Mouse (Mus musculus) gastrocnemius, adult 8-10 months (tissue): ENCODE data around the gene 1700028J19Rik. TPM values are rescaled to one million over a fixed set of nuclear protein-coding genes. Genes with fewer than 3 reads are reported as not detected.
"Not testable (repeated sequence)": the region's sequence is repeated elsewhere in the genome, so short reads cannot be mapped to it uniquely, and the experiment has no call there.

Source experiments
- DNase-seq, 2 experiments: peaks; one replicate each; pipeline ENCODE4 v3.0.0; 2022; ENCODE audit warnings: low spot score in 2 of 2
- total RNA-seq, 4 experiments: library from RNA; stranded (reverse); gene quantifications; 2 replicates each; pipeline ENCODE4 v1.2.4; 2022

The 1700028J19Rik gene
- total RNA-seq, 4 experiments from 2014 or later: not detected

GRCm38 (mm10) chr7:44250732-44251275 is 4.3 kb upstream of the 1700028J19Rik start:
- not testable (repeated sequence) for DNase-seq

DNA sequence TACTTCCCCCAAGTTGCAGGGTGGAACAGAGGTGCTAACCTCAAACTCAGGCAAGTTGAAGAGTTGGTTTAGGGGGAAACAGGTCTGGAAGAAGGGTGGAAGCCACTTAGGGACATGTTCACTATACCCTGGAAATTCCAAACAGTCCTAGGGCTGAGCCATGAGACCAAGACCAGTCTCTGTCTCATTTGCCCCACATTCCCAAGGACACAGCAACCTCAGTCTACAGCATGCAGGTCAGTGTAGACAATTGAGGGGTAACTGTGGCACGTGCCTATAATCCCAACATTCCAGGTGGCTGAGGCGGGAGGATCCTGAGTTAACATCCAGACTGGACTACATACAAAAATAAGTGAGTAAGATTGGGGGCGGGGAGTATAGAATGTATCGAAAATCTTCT is 2.8 kb upstream of the 1700028J19Rik start:
- no peak for DNase-seq

DNA sequence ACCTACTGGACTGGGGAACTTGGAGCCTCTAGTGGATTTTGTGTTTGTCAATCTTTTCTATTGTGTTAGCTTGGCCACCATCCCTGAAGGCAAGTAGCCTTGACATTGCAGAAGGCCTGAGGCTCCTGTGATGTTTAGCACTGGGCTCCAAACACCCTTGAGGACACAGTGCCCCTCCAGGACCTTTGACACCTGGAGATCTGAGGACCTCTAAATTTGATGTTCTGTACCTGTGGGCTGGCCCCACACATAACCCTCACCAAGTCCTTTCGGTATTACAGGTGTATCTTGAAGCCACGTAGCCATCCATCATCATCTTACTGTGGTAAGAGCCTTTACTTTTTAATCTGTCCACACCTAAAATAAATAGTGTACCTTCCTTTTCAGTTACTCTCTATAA is 1.5 kb upstream of the 1700028J19Rik start:
- no peak for DNase-seq

- DNase-seq: no peak
Observed at GRCm38 (mm10) chr7:44246984-44247470, 532 bp upstream of the 1700028J19Rik start.

DNA sequence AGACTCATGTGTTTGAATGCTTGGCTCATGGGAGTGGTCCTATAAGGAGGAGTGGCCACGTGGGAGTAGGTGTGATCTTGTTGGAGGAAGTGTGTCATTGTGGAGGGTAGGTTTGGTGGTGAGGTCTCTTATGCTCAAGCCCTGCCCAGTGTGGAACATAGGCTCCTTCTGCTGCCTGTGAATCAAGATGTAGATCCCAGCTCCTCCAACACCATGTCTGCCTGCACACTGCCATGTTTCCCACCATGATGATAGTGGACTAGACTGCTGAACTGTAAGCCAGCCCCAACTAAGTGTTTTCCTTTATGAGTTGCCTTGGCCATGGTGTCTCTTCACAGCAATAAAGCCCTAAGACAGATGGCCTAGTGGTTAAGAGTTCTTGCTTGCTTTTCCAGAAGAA is 2.4 kb downstream of the 1700028J19Rik start:
- DNase-seq: no peak

GRCm38 (mm10) chr7:44241163-44241562 is 5.3 kb downstream of the 1700028J19Rik start:
- DNase-seq: no peak

DNA sequence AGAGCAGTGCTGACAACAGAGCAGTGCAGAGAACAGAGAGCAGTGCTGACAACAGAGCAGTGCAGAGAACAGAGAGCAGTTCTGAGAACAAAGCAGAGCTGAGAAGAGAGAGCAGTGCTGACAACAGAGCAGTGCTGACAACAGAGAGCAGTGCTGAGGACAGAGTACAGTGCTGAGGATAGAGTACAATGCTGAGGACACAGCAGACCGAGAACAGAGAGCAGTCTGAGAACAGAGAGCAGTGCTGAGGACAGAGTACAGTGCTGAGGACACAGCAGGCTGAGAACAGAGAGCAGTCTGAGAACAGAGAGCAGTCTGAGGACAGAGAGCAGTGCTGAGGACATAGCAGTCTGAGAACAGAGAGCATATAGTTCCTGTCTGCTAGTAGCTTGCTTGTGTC is 5.8 kb downstream of the 1700028J19Rik start:
- DNase-seq: no peak

DNA sequence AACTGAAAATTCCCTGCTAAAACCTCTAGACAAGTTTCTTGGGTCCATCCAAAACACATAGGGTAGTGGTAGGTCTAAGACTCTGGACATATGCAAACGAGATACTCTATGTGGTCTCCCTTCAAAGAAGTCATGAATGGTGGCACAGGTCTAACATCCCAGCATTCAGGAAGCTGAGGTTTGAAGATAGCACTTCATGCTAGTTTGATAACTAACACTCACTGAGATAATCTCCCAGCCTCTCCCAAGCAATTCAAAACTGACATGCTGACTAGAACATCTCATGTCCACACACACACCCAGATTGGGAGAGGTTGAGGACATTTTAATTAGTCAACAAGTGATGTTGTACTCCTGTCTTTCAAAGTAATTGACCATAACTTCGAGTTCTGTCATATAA is 6.6 kb downstream of the 1700028J19Rik start:
- no peak for DNase-seq

DNA sequence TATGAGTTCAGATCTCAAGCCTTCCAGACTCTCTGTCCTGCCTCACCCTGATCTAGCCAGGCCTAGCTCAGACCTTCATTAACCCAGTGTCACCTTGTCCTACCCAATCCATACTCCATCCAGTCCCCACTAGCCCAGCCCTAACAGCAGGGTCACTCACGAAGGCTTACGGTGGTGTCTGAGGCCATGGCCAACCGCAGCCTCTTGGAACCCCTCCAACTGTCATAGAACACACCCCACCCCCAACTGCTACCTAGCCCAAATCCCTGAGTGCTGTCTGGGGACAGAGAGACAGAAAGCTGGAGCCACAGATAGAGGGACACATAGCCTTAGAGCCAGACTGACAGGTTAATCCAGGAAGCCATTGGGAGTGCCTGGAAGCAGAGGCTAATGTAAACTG is 10.6 kb downstream of the 1700028J19Rik start, which contains the start of gene Gm36864:
TSS of gene Gm36864 (plus strand) at position 269 of the 400 bp plus-strand sequence.
- DNase-seq: no peak

DNA sequence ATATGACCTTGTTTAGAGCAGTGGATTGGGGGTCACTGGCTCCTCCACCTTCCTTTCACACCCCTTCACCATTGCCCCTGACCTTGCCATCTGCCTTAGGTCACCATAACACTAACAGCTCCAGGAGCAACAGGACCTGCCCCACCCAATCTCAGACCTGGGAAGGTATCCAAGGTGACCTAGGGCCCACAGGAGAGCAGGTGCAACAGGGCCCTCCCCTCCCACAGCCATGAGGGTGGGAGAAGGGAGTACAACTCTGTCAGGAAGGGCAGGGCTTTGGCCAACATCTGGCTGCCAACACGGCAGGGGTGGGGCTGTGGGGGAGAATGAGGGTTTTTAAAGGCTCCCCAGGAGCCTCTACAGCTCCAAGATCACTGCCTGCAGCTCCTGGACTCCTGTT is 21.4 kb downstream of the 1700028J19Rik start, which contains the start of gene Klk1:
TSS of gene Klk1 (plus strand) at position 285 of the 400 bp plus-strand sequence.
- no peak for DNase-seq

GRCm38 (mm10) chr7:44222335-44222734 is 24.2 kb downstream of the 1700028J19Rik start:
- DNase-seq: not testable (repeated sequence)

GRCm38 (mm10) chr7:44221601-44222000 is 24.9 kb downstream of the 1700028J19Rik start:
- DNase-seq: not testable (repeated sequence)

- no peak for DNase-seq
Observed at GRCm38 (mm10) chr7:44215645-44216044, 30.9 kb downstream of the 1700028J19Rik start, which contains the start of gene Klk1b5. Gene Klk1b5, plus strand, starts transcription at chr7:44215945.

GRCm38 (mm10) chr7:44208307-44208706 is 38.2 kb downstream of the 1700028J19Rik start:
- no peak for DNase-seq

DNA sequence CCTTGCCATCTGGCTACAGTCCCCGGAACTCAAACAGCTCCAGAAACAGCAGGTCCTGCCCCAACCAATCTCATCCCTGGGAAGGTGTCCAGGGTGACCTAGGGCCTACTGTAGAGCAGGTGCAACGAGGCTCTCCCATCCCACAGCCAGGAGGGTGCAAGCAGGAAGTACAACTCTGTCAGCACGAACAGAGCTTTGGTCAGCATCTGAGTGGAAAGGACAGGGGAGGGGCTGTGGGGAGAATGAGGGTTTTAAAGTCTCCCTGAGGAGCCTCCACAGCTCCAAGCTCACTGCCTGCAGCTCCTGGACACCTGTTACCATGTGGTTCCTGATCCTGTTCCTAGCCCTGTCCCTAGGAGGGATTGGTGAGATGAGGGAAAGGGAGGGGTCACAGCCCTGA is 39.4 kb downstream of the 1700028J19Rik start, which contains the start of gene Klk1b4:
TSS of gene Klk1b4 (plus strand) at position 301 of the 400 bp plus-strand sequence.
- not testable (repeated sequence) for DNase-seq

DNA sequence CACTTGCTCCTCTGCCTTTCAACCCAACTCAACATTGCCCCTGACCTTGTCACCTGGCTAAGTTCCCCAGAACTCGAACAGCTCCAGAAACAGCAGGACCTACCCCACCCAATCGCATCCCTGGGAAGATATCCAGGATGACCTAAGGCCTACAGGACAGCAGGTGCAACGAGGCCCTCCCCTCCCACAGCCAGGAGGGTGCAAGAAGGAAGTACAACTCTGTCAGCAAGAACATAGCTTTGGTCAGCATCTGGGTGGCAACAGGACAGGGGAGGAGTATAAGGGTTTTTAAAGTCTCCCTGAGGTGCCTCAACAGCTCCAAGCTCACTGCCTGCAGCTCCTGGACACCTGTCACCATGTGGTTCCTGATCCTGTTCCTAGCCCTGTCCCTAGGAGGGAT is 48.6 kb downstream of the 1700028J19Rik start, which contains the start of gene Klk1b3:
TSS of gene Klk1b3 (plus strand) at position 301 of the 400 bp plus-strand sequence.
- DNase-seq: no peak

DNA sequence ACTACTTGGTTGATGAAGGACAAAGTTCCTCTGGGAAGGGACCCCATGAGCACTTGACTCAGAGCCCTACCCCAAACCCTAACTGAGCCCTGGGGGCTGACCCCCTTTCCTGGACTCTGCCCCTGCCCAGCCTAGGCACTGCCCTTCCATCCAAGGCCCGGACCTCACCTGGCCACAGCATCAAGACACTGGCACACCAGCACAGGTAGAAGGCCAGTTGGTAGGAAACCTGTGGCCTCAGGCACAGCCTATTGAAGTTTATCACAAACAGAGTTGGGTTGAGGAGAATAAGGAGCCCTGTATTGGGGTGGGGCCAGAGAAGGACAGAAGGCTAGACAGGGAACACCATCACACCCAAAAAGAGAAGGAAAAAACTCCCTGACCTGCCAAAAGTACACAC is 53.0 kb downstream of the 1700028J19Rik start:
- DNase-seq: not testable (repeated sequence)

GRCm38 (mm10) chr7:44187936-44188335 is 58.6 kb downstream of the 1700028J19Rik start, which contains the start of gene Klk1b24:
Gene Klk1b24, plus strand, starts transcription at chr7:44188236.
- DNase-seq: peak in 1 of 2 experiments; percentile 18

DNA sequence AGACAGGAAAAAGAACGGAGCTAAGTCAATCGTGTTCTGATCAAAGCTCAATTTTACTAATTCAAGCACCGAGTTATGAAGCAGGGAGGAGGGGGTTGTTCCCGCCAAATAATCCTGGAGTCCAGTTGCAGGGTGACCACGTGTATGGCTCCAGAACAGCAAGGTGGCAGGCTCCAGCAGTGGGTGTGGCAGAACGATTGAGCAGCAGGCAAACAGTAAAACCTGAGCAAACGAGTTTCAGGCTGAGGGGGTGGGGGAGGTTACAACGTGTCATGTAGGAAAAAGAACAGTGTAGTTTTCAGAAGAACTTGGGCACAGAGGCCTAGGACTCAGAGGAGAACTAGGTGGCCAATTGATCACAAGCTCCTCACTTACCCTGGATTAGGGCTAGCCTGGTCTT is 60.0 kb downstream of the 1700028J19Rik start:
- not testable (repeated sequence) for DNase-seq
